Mouse (Mus musculus) hematopoietic stem cell, adult 5-6 weeks (primary cell): ENCODE results near the gene Apba3. TPM values are rescaled to one million over a fixed set of nuclear protein-coding genes. Genes with fewer than 3 reads are reported as not detected.

Experiments
- ATAC-seq, 2 experiments: fragments of 125-278 bp in 1 of 2; replicated peaks in 1 of 2; 2 replicates each; pipeline ENCODE4 v1.8.0; 2016 to 2017; ENCODE audit warnings: inconsistent platforms in 2 of 2, mild to moderate bottlenecking in 2 of 2, moderate number of reproducible peaks in 2 of 2, low read depth in 1 of 2, moderate TSS enrichment in 1 of 2; ENCODE audit not compliant: low FRiP score in 2 of 2, poor library complexity in 2 of 2, severe bottlenecking in 2 of 2, insufficient read depth in 1 of 2, low TSS enrichment in 1 of 2
- total RNA-seq: library from RNA; stranded (forward); fragments of 172-1452, 232-1000 nt; gene quantifications from 2 replicates; pipeline ENCODE4 v1.2.3, GENCODE M21; 2017

Gene Apba3
- total RNA-seq, 1 experiment from 2014 or later, result 10.5 TPM

- peak; percentile 86 to 95 for ATAC-seq
These were observed 22.2 kb upstream of the Apba3 start for GRCm38 (mm10) chr10:81244595-81244994.

GRCm38 (mm10) chr10:81245166-81245565 is 21.6 kb upstream of the Apba3 start:
- no peak for ATAC-seq

- ATAC-seq, result no peak
These were observed 19.0 kb upstream of the Apba3 start for GRCm38 (mm10) chr10:81247804-81248203.

DNA sequence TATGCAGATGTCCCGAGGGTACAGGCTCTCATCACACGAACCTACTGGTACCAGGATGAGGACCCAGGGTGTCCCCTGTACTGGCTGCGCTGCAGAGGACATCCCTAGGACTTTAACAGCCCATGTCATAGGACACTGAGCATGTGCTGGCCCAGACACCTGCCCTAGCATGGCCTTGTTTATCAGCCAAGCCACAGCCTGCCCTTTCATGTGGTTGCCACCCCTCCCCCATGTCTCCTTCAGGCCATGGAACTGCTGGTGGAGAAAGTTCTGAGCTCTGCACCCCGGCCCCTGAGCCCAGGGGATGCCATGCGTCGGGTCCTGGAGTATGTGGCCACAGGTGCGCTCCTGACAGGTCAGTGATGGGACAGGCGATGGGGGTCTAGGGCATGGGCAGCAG is 17.3 kb upstream of the Apba3 start:
- no peak for ATAC-seq

- ATAC-seq, result peak in 1 of 2 experiments; percentile 44; a peak in 2 of 4 replicates
These were observed 14.0 kb upstream of the Apba3 start, which contains the start of gene Matk for GRCm38 (mm10) chr10:81252424-81253419. Matk (plus strand) TSS chr10:81252935.

DNA sequence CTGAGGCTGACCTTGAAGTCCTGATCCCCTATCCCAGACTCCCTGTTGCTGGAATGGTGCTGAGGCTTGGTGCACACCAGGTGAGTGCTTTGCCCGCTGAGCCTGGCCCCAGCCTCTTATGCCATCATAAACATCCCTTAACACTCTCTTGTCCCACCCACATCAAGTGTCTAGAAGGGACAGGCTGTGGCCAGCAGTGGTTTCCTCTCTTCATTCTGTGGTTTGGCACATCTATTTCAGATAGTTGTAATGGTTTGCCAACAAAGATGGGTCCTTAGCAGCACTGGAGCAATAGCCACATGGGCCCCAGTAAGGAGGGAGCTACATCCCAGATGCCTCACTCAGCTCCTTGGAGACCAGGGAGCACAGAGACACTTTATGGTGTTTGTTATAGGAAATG is 11.9 kb upstream of the Apba3 start:
- peak in 1 of 2 experiments; percentile 24; a peak in 1 of 4 replicates for ATAC-seq

- ATAC-seq, result peak; percentile 53 to 60
These were observed 9.4 kb upstream of the Apba3 start for GRCm38 (mm10) chr10:81257158-81258039.

GRCm38 (mm10) chr10:81259225-81259884 is 7.4 kb upstream of the Apba3 start:
- ATAC-seq, result no peak

GRCm38 (mm10) chr10:81261025-81261424 is 5.7 kb upstream of the Apba3 start:
- no peak for ATAC-seq

- ATAC-seq, result no peak
These were observed 1.2 kb upstream of the Apba3 start for GRCm38 (mm10) chr10:81265540-81265939.

DNA sequence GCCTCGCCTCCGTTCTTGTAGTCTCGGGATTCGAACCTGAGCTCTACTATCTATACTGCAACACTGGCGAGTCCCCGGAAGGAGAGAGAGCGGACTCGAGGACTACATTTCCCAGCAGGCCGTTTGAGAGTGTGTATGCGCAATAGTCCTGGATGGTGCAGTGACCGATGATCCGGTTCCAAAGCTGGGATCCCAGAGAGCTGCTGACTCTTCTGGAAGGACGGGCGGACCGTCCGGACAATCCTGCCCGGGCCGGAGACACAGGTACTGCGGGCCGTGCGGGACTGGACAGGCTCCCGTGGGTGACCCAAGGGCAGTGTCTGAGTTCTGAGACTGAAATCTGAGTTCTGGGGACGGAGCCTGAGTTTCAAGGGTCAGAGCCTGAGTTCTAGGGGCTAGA is 1.3 kb downstream of the Apba3 start:
- ATAC-seq, result peak; percentile 25 to 47; a peak in 2 of 4 replicates

DNA sequence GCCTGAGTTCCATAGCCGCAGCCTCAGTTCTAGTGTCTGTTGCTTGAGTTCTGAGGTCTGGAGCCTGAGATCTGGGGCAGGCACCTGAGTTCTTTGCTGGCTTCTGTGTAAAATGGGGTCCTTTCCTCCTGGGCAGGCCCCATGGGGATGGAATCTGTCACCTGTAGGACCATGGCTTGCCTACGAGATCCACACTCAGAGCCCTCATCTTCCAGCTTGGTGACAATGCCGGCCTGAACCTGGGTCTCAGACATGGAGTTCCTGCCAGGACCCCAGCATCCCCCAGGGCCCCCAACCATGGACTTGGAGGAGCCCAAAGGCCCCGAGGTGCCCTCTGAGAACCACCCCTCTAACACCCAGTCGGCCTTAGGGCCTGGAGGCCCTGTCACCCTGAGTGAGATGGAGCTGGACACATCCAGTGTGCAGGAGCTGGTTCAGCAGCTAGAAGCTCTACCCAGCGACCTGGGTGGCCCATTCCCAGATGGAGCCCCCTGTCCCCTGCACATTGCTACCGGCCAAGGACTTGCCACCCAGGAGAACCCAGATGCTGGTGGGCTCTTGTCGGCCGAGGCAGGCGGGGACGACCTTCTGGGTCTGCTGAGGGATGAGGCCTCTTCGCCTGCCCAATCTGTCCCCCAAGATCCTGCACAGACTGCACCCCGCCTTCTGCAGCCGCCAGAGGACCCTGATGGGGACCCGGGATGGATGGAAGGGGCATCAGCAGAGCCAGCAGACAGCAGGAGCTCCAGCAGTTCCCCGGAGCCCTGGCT is 2.1 kb downstream of the Apba3 start:
- no peak for ATAC-seq

GRCm38 (mm10) chr10:81272356-81272755 is 5.6 kb downstream of the Apba3 start:
- no peak for ATAC-seq

DNA sequence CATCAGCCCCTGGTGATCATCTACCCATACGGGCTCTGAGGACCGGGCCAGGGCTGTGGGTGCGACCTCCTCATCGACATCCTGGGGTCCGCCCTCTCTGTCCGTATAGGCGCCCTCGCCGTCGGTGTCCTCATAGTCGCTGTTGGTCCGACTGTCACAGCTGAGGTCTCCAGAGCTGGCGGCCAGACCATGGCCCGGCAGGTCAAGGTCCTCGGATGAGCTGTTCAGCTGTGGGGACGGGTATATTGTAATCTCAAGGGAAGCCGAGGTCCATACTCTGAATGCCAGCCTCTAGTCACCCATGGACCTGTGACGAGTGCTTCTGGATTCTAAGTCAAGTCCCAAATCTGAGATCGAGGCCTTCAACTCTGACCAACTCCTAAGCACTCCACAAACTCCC is 7.1 kb downstream of the Apba3 start:
- no peak for ATAC-seq

DNA sequence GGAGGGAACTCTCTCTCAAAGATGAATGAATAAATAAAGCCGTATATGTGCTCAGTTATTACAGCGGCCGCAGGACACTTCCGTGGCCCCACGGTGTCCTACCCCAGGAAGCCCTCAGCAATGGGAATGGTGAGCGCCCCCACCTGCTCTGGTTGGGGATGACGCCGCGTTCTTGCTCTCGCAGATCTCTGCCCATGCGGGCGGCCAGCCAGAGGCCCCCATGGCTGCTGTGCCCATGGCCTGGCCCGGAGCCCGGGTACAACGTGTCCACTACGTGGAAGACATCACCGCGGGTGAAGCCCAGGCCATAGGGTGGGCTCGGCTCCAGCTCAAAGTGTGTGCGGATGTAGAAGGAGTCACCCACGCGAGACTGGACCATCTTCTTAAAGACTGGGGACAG is 10.9 kb downstream of the Apba3 start:
- no peak for ATAC-seq

- ATAC-seq, result no peak
These were observed 12.7 kb downstream of the Apba3 start for GRCm38 (mm10) chr10:81279496-81279895.

GRCm38 (mm10) chr10:81284189-81284588 is 17.4 kb downstream of the Apba3 start:
- ATAC-seq, result no peak
